Mouse (Mus musculus) MEL (cell line): ENCODE measurements at regions not wholly inside any gene's neighbourhood (a gene's known extent, or its start where the extent isn't known, plus 50 kb on each side); places are given as distances from the start of the nearest gene placed in this dataset.

Source experiments
- DNase-seq: peaks from one replicate; pipeline ENCODE4 v3.0.0; 2011; ENCODE audit warnings: low read depth, low spot score
- H3K27ac ChIP-seq: 2 replicates; pipeline ENCODE4 v1.5.1; 2012; ENCODE audit warnings: low read depth, mild to moderate bottlenecking, control low read depth, low read length, moderate library complexity; ENCODE audit not compliant: control insufficient read depth
- H3K27me3 ChIP-seq, 2 experiments: fragments of 150-350 bp in 1 of 2; sonication (generic) in 1 of 2; 2 replicates each; pipeline ENCODE4 v1.6.1; 2012; ENCODE audit warnings: low read length in 2 of 2, mild to moderate bottlenecking in 2 of 2, improper control_type of control experiment in 1 of 2, moderate library complexity in 1 of 2; ENCODE audit not compliant: insufficient read depth in 2 of 2, control insufficient read depth in 1 of 2
- H3K36me3 ChIP-seq, 2 experiments: 2 replicates each; pipeline ENCODE4 v1.6.1; 2012 to 2014; ENCODE audit warnings: low read length in 2 of 2, improper control_type of control experiment in 1 of 2, inconsistent platforms in 1 of 2, mild to moderate bottlenecking in 1 of 2; ENCODE audit not compliant: insufficient read depth in 2 of 2, control insufficient read depth in 1 of 2
- H3K4me1 ChIP-seq, 2 experiments: fragments of 150-350 bp in 1 of 2; sonication (generic) in 1 of 2; 2 replicates each; pipeline ENCODE4 v1.6.1; 2012; ENCODE audit warnings: low read length in 2 of 2, improper control_type of control experiment in 1 of 2, mild to moderate bottlenecking in 1 of 2; ENCODE audit not compliant: insufficient read depth in 2 of 2, control insufficient read depth in 1 of 2
- H3K4me3 ChIP-seq, 2 experiments: fragments of 150-350 bp in 1 of 2; sonication (generic) in 1 of 2; 2 replicates each; pipeline ENCODE4 v1.5.1; 2012; ENCODE audit warnings: low read depth in 2 of 2, low read length in 2 of 2, mild to moderate bottlenecking in 2 of 2, moderate library complexity in 2 of 2, control low read depth in 1 of 2, improper control_type of control experiment in 1 of 2; ENCODE audit not compliant: control insufficient read depth in 1 of 2, insufficient read depth in 1 of 2
- H3K79me2 ChIP-seq: 2 replicates; pipeline ENCODE4 v1.6.1; 2012; ENCODE audit warnings: mild to moderate bottlenecking, low read length, moderate library complexity; ENCODE audit not compliant: control insufficient read depth, poor library complexity, insufficient read depth
- H3K9ac ChIP-seq: 2 replicates; pipeline ENCODE4 v1.6.1; 2012; ENCODE audit warnings: low read depth, mild to moderate bottlenecking, control low read depth, low read length, moderate library complexity; ENCODE audit not compliant: control insufficient read depth, poor library complexity, severe bottlenecking
- H3K9me3 ChIP-seq: fragments of 150-350 bp; sonication (generic); replicated peaks from 2 replicates; pipeline ENCODE4 v1.6.1; 2012; ENCODE audit warnings: mild to moderate bottlenecking, low read length, improper control_type of control experiment, moderate library complexity; ENCODE audit not compliant: insufficient read depth
- BHLHE40 ChIP-seq: IDR thresholded peaks from 2 replicates; pipeline ENCODE4 v1.6.1; 2012; ENCODE audit warnings: low read depth, mild to moderate bottlenecking, inconsistent platforms, low read length, improper control_type of control experiment, borderline replicate concordance
- CHD2 ChIP-seq: IDR thresholded peaks from 2 replicates; pipeline ENCODE4 v1.6.1; 2011; ENCODE audit warnings: low read length, improper control_type of control experiment
- CTCF ChIP-seq, 3 experiments: IDR thresholded peaks in 2 of 3; conservative IDR thresholded peaks in 1 of 3; 2 replicates each; pipeline ENCODE4 v1.5.1; 2011 to 2012; ENCODE audit warnings: low read length in 3 of 3, low read depth in 2 of 3, mild to moderate bottlenecking in 2 of 3, improper control_type of control experiment in 1 of 3, inconsistent platforms in 1 of 3, mixed read lengths in 1 of 3, moderate library complexity in 1 of 3; ENCODE audit not compliant: control insufficient read depth in 1 of 3, insufficient read depth in 1 of 3, poor library complexity in 1 of 3, severe bottlenecking in 1 of 3
- E2F4 ChIP-seq: IDR thresholded peaks from 2 replicates; pipeline ENCODE4 v1.6.1; 2011; ENCODE audit warnings: low read depth, low read length, improper control_type of control experiment, borderline replicate concordance
- EP300 ChIP-seq, 2 experiments: IDR thresholded peaks; 2 replicates each; pipeline ENCODE4 v1.6.1; 2011; ENCODE audit warnings: improper control_type of control experiment in 2 of 2, low read length in 2 of 2, low read depth in 1 of 2, mild to moderate bottlenecking in 1 of 2
- GABPA ChIP-seq: IDR thresholded peaks from 2 replicates; pipeline ENCODE4 v1.6.1; 2012; ENCODE audit warnings: low read depth, mild to moderate bottlenecking, inconsistent platforms, low read length, improper control_type of control experiment, moderate library complexity
- HCFC1 ChIP-seq: IDR thresholded peaks from 2 replicates; pipeline ENCODE4 v1.6.1; 2012; ENCODE audit warnings: low read depth, mild to moderate bottlenecking, inconsistent platforms, low read length, improper control_type of control experiment, moderate library complexity
- KAT2A ChIP-seq: conservative IDR thresholded peaks from 2 replicates; pipeline ENCODE4 v1.6.1; 2012; ENCODE audit warnings: low read depth, low read length, improper control_type of control experiment, inconsistent platforms
- MAFK ChIP-seq: IDR thresholded peaks from 2 replicates; pipeline ENCODE4 v1.6.1; 2011; ENCODE audit warnings: low read depth, mild to moderate bottlenecking, low read length, improper control_type of control experiment, borderline replicate concordance
- MAX ChIP-seq: IDR thresholded peaks from 2 replicates; pipeline ENCODE4 v1.6.1; 2011; ENCODE audit warnings: low read length, improper control_type of control experiment
- MAZ ChIP-seq: IDR thresholded peaks from 2 replicates; pipeline ENCODE4 v1.6.1; 2012; ENCODE audit warnings: low read depth, mild to moderate bottlenecking, inconsistent platforms, low read length, improper control_type of control experiment
- MYC ChIP-seq: IDR thresholded peaks from 2 replicates; pipeline ENCODE4 v1.6.1; 2011; ENCODE audit warnings: low read depth, mild to moderate bottlenecking, low read length, improper control_type of control experiment, moderate library complexity
- NELFE ChIP-seq: IDR thresholded peaks from 2 replicates; pipeline ENCODE4 v1.6.1; 2011; ENCODE audit warnings: low read depth, low read length, improper control_type of control experiment
- POLR2A ChIP-seq, 2 experiments: IDR thresholded peaks; 2 replicates each; pipeline ENCODE4 v1.6.1; 2011 to 2012; ENCODE audit warnings: low read length in 2 of 2, mild to moderate bottlenecking in 2 of 2, control low read depth in 1 of 2, improper control_type of control experiment in 1 of 2, low read depth in 1 of 2, moderate library complexity in 1 of 2; ENCODE audit not compliant: control insufficient read depth in 1 of 2, insufficient read depth in 1 of 2, poor library complexity in 1 of 2
- POLR2AphosphoS2 ChIP-seq: IDR thresholded peaks from 2 replicates; pipeline ENCODE4 v1.6.1; 2011; ENCODE audit warnings: low read length, improper control_type of control experiment
- POLR2AphosphoS5 ChIP-seq: IDR thresholded peaks from 2 replicates; pipeline ENCODE4 v1.6.1; 2012; ENCODE audit warnings: low read depth, borderline replicate concordance, mild to moderate bottlenecking, inconsistent platforms, low read length, moderate library complexity, mixed read lengths
- RCOR1 ChIP-seq: IDR thresholded peaks from 2 replicates; pipeline ENCODE4 v1.6.1; 2012; ENCODE audit warnings: low read depth, mild to moderate bottlenecking, inconsistent platforms, low read length, improper control_type of control experiment
- SIN3A ChIP-seq: IDR thresholded peaks from 2 replicates; pipeline ENCODE4 v1.6.1; 2012; ENCODE audit warnings: low read length, improper control_type of control experiment, inconsistent platforms
- SMC3 ChIP-seq: IDR thresholded peaks from 2 replicates; pipeline ENCODE4 v1.6.1; 2011; ENCODE audit warnings: low read depth, low read length, improper control_type of control experiment
- TBP ChIP-seq: IDR thresholded peaks from 2 replicates; pipeline ENCODE4 v1.8.0; 2011; ENCODE audit warnings: low read depth, low read length, improper control_type of control experiment
- TCF12 ChIP-seq: IDR thresholded peaks from 2 replicates; pipeline ENCODE4 v1.6.1; 2014; ENCODE audit warnings: low read depth, mild to moderate bottlenecking, inconsistent platforms, low read length, improper control_type of control experiment, moderate library complexity
- ZC3H11A ChIP-seq: IDR thresholded peaks from 2 replicates; pipeline ENCODE4 v1.6.1; 2012; ENCODE audit warnings: low read depth, mild to moderate bottlenecking, inconsistent platforms, low read length, improper control_type of control experiment
- ZKSCAN1 ChIP-seq: IDR thresholded peaks from 2 replicates; pipeline ENCODE4 v1.6.1; 2012; ENCODE audit warnings: low read depth, mild to moderate bottlenecking, inconsistent platforms, low read length, improper control_type of control experiment, moderate library complexity
- ZMIZ1 ChIP-seq: IDR thresholded peaks from 2 replicates; pipeline ENCODE4 v1.6.1; 2012; ENCODE audit warnings: low read depth, mild to moderate bottlenecking, inconsistent platforms, low read length, improper control_type of control experiment, moderate library complexity

GRCm38 (mm10) chr8:36004387-36004786 is 238.8 kb downstream of the Gm19410 start:
- no peak for DNase-seq
- H3K27me3 ChIP-seq: no peaks in the 10 kb centered on the region
- no peaks in the 10 kb centered on the region for H3K36me3 ChIP-seq
- no peak overlapping the region for H3K4me3 ChIP-seq
- no peaks in the 10 kb centered on the region for H3K9me3 ChIP-seq
- no peak overlapping the region for H3K9ac ChIP-seq
- TF ChIP-seq SMC3 (no peak), POLR2AphosphoS2 (no peak), NELFE (no peak), ZKSCAN1 (no peak), HCFC1 (no peak), MAX (no peak)
- H3K27ac ChIP-seq: no peak overlapping the region
- no peaks in the 10 kb centered on the region for H3K79me2 ChIP-seq
- no peaks in the 10 kb centered on the region for H3K4me1 ChIP-seq

- no peak overlapping the region for H3K4me3 ChIP-seq
- no peaks in the 10 kb centered on the region for H3K36me3 ChIP-seq
- TF ChIP-seq TBP (no peak), NELFE (no peak), CTCF (IDR thresholded peaks at IDR 0.05 in 2 of 3, conservative IDR thresholded peaks at IDR 0.05 in 1 of 3; ENCODE audit: control insufficient read depth in 1 of 3, insufficient read depth in 1 of 3, low read depth in 2 of 3, low read length in 3 of 3, poor library complexity in 1 of 3, severe bottlenecking in 1 of 3) (no peak), POLR2AphosphoS5 (no peak), HCFC1 (no peak), KAT2A (no peak)
- TF ChIP-seq, all 39 proteins: peak for 0
- no peaks in the 10 kb centered on the region for H3K27me3 ChIP-seq
- no peaks in the 10 kb centered on the region for H3K79me2 ChIP-seq
- no peak for DNase-seq
- H3K27ac ChIP-seq: no peak overlapping the region
- no peaks in the 10 kb centered on the region for H3K4me1 ChIP-seq
- H3K9me3 ChIP-seq: no peaks in the 10 kb centered on the region
- H3K9ac ChIP-seq: no peak overlapping the region
Measured at GRCm38 (mm10) chr8:36005536-36005935, 239.9 kb downstream of the Gm19410 start.

DNA sequence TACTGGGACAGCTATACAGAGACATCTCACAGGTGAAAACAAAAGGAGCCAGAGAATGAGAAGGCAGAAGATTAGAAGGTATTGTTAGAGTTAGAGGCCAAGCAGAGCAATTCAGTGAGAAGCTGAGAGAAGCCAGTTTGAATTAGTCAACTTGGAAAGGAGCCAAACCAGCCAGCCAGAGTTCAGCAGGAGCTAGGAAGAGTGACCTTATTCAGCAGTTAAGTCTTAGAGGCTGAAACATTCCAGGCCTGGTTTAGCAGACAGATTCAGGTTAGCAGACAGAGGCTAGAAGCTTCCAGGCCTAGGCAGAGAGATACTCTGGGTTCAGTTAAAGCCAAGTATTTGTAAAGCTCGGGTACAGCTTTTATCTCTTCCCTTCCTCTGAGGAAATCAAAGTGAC is 242.1 kb downstream of the Gm19410 start:
- H3K4me1 ChIP-seq: no peaks in the 10 kb centered on the region
- no peak for DNase-seq
- TF ChIP-seq ZC3H11A: no peak
- TF ChIP-seq MAX: no peak
- TF ChIP-seq MYC: no peak
- TF ChIP-seq RCOR1: no peak
- TF ChIP-seq MAZ: no peak
- TF ChIP-seq EP300 (IDR thresholded peaks at IDR 0.05; ENCODE audit: low read depth in 1 of 2, low read length in 2 of 2): no peak
- TF ChIP-seq SIN3A: no peak
- TF ChIP-seq GABPA: no peak
- no peak for TF ChIP-seq TCF12
- TF ChIP-seq KAT2A: no peak
- no peak for TF ChIP-seq E2F4
- TF ChIP-seq MAFK: no peak
- no peak for TF ChIP-seq POLR2A (IDR thresholded peaks at IDR 0.05; ENCODE audit: control insufficient read depth in 1 of 2, insufficient read depth in 1 of 2, low read depth in 1 of 2, low read length in 2 of 2, poor library complexity in 1 of 2)
- no peak for TF ChIP-seq POLR2AphosphoS5
- no peak for TF ChIP-seq TBP
- no peak for TF ChIP-seq HCFC1
- no peak for TF ChIP-seq BHLHE40
- no peak for TF ChIP-seq ZMIZ1
- TF ChIP-seq CHD2: no peak
- no peak overlapping the region for H3K27ac ChIP-seq
- H3K4me3 ChIP-seq: no peak overlapping the region
- H3K9me3 ChIP-seq: no peaks in the 10 kb centered on the region
- H3K79me2 ChIP-seq: no peaks in the 10 kb centered on the region
- H3K27me3 ChIP-seq: no peaks in the 10 kb centered on the region
- no peak overlapping the region for H3K9ac ChIP-seq
- H3K36me3 ChIP-seq: no peaks in the 10 kb centered on the region
